Mouse (Mus musculus) liver, embryonic 14.5 days (tissue): Measurements from ENCODE around the gene Dennd5a. TPM values are rescaled to one million over a fixed set of nuclear protein-coding genes. Genes with fewer than 3 reads are reported as not detected.

Experiments
- ATAC-seq: fragments of 200-750 bp; cut with Nextera tagmentation; 2 replicates; pipeline ENCODE4 v1.8.0; 2017; ENCODE audit warnings: moderate number of reproducible peaks, mild to moderate bottlenecking, moderate library complexity; ENCODE audit not compliant: insufficient read depth
- DNase-seq, 3 experiments: peaks; one replicate each; pipeline ENCODE4 v3.0.0-alpha.2; 2012 to 2013; ENCODE audit warnings: low read depth in 3 of 3, low spot score in 3 of 3
- H3K27ac ChIP-seq: fragments of 300-500 bp; sonication (generic); 2 replicates; pipeline ENCODE4 v1.5.1; 2014; ENCODE audit warnings: moderate library complexity, mild to moderate bottlenecking, control low read depth, inconsistent platforms
- H3K27me3 ChIP-seq: fragments of 300-500 bp; sonication (generic); 2 replicates; pipeline ENCODE4 v1.6.1; 2014; ENCODE audit warnings: mild to moderate bottlenecking, low read length, moderate library complexity; ENCODE audit not compliant: control insufficient read depth, insufficient read depth
- H3K36me3 ChIP-seq: fragments of 300-500 bp; sonication (generic); replicated peaks from 2 replicates; pipeline ENCODE4 v1.6.1; 2014; ENCODE audit warnings: low read depth; ENCODE audit not compliant: control insufficient read depth, insufficient read depth
- H3K4me1 ChIP-seq, 2 experiments: fragments of 200-500 bp in 1 of 2; fragments of 300-500 bp in 1 of 2; sonication (generic) in 1 of 2; replicated peaks; 2 replicates each; pipeline ENCODE4 v1.6.1; 2012 to 2014; ENCODE audit warnings: antibody characterized with exemption in 1 of 2, inconsistent platforms in 1 of 2, low read length in 1 of 2; ENCODE audit not compliant: control insufficient read depth in 2 of 2, insufficient read depth in 2 of 2
- H3K4me2 ChIP-seq: fragments of 300-500 bp; sonication (generic); 2 replicates; pipeline ENCODE4 v1.6.1; 2014; ENCODE audit warnings: low read depth, mild to moderate bottlenecking, control low read depth, moderate library complexity
- H3K4me3 ChIP-seq, 2 experiments: fragments of 200-500 bp in 1 of 2; fragments of 300-500 bp in 1 of 2; sonication (generic) in 1 of 2; 2 replicates each; pipeline ENCODE4 v1.5.1; 2012 to 2014; ENCODE audit warnings: low read depth in 2 of 2, low read length in 2 of 2, mild to moderate bottlenecking in 2 of 2, control low read depth in 1 of 2, inconsistent platforms in 1 of 2, moderate library complexity in 1 of 2; ENCODE audit not compliant: insufficient read depth in 1 of 2
- H3K9ac ChIP-seq: fragments of 300-500 bp; sonication (generic); replicated peaks from 2 replicates; pipeline ENCODE4 v1.6.1; 2014; ENCODE audit warnings: mild to moderate bottlenecking, control low read depth, moderate library complexity
- H3K9me3 ChIP-seq: fragments of 300-500 bp; sonication (generic); 2 replicates; pipeline ENCODE4 v1.6.1; 2016; ENCODE audit warnings: low read length, mixed read lengths; ENCODE audit not compliant: control insufficient read depth
- CTCF ChIP-seq: IDR thresholded peaks from 2 replicates; pipeline ENCODE4 v1.5.1; 2016; ENCODE audit warnings: antibody characterized with exemption, low read depth, control low read depth
- EP300 ChIP-seq: IDR thresholded peaks from 2 replicates; pipeline ENCODE4 v1.6.1; 2016; ENCODE audit warnings: antibody characterized with exemption, low read depth
- WGBS: fragments of 180-500 bp; shearing (Covaris S2); extraction: QIAGEN DNeasy Blood & Tissue Kit; methylation state at CpG from one replicate; pipeline ENCODE4 v1.1.7; 2014; ENCODE audit not compliant: insufficient replicate concordance; 5-methylcytosine and 5-hydroxymethylcytosine counted together
- polyA plus RNA-seq, 2 experiments: library from polyadenylated mRNA; depleted of rRNA in 1 of 2; stranded (reverse) in 1 of 2; unstranded in 1 of 2; fragments of >200 nt; fragmentation: Nextera tagmentation in 1 of 2; extraction: Ambion mirVana in 1 of 2; gene quantifications; 2 replicates each; pipeline versions ENCODE4 v1.2.1 to v1.2.3; 2012 to 2014

Gene Dennd5a
- polyA plus RNA-seq, 2 experiments = 6.9 to 13.8 TPM

GRCm38 (mm10) chr7:109875598-109875997 lies 84.7 kb downstream of the Dennd5a start:
- no peaks in the 10 kb centered on the region for H3K9me3 ChIP-seq
- H3K4me2 ChIP-seq = no peak overlapping the region
- no peak overlapping the region for H3K4me3 ChIP-seq
- H3K27me3 ChIP-seq = no peaks in the 10 kb centered on the region
- no peak overlapping the region for H3K9ac ChIP-seq
- TF ChIP-seq CTCF (no peak), EP300 (no peak)
- DNase-seq (no peak), ATAC-seq (no peak)
- H3K36me3 ChIP-seq = no peaks in the 10 kb centered on the region
- WGBS = 18% methylated on average over 3 of the region's 3 CpGs
- no peaks in the 10 kb centered on the region for H3K4me1 ChIP-seq
- no peak overlapping the region for H3K27ac ChIP-seq

GRCm38 (mm10) chr7:109875033-109875432 lies 85.2 kb downstream of the Dennd5a start:
- Histone ChIP-seq H3K27me3 (no peaks in the 10 kb centered on the region), H3K9me3 (no peaks in the 10 kb centered on the region), H3K4me2 (no peak overlapping the region), H3K36me3 (no peaks in the 10 kb centered on the region), H3K27ac (no peak overlapping the region), H3K4me1 (no peaks in the 10 kb centered on the region), H3K9ac (no peak overlapping the region), H3K4me3 (no peak overlapping the region)
- TF ChIP-seq CTCF (no peak), EP300 (no peak)
- no peak for DNase-seq
- no peak for ATAC-seq

DNA sequence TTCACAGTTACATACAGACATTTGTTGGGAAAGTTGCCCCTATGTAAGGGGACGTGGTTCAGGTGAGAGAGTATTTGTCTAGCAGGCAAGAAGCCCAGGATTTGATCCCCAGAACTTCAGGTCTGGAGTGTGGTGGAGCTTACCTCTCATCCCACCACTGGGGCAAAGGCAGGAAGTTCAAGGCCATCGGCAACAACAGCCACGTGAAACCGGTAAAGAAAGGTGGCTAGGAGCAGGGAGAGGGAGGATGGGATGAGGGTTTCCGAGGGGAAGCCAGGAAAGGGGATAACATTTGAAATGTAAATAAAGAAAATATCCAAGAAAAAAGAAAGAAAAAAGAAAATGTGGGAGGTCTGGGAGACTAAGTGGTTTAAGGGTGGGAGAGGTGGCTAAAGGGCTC lies 87.1 kb downstream of the Dennd5a start:
- no peaks in the 10 kb centered on the region for H3K36me3 ChIP-seq
- H3K9ac ChIP-seq = no peak overlapping the region
- no peak overlapping the region for H3K27ac ChIP-seq
- H3K4me1 ChIP-seq = no peaks in the 10 kb centered on the region
- no peak for DNase-seq
- TF ChIP-seq EP300 (no peak), CTCF (no peak)
- no peaks in the 10 kb centered on the region; the same call in 1 of the 2 replicates for H3K27me3 ChIP-seq
- no peak for ATAC-seq
- H3K4me3 ChIP-seq = no peak overlapping the region
- 40% methylated on average over 5 of the region's 5 CpGs for WGBS
- H3K4me2 ChIP-seq = no peak overlapping the region
- no peaks in the 10 kb centered on the region for H3K9me3 ChIP-seq

DNA sequence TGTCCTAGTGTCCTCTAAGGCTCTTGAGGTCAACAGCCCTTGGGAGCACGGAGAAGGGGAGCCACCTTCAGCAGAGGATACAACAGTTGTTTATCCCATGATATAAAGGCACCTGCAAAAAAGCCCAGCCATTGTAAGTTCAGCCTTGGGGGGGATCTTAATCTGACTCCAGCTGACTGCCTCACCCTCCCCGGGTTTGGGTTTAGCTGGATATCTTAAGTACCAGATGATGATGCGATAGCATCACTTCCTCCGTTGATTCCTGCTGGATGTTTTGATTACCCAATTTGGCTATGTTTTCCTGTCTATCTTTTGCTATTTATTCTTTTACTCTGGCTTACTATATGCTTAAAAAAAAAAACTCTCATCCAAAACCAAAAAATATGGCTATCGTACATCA lies 89.0 kb downstream of the Dennd5a start:
- H3K9ac ChIP-seq = no peak overlapping the region
- H3K27ac ChIP-seq = no peak overlapping the region
- WGBS = 45% methylated on average over 5 of the region's 5 CpGs
- no peaks in the 10 kb centered on the region for H3K4me1 ChIP-seq
- no peak overlapping the region for H3K4me3 ChIP-seq
- TF ChIP-seq EP300 (no peak), CTCF (no peak)
- no peaks in the 10 kb centered on the region for H3K36me3 ChIP-seq
- no peak for DNase-seq
- H3K27me3 ChIP-seq = peaks cover 17% of the 10 kb centered on the region
- H3K9me3 ChIP-seq = no peaks in the 10 kb centered on the region
- H3K4me2 ChIP-seq = no peak overlapping the region
- no peak for ATAC-seq

GRCm38 (mm10) chr7:109868498-109868897 lies 91.8 kb downstream of the Dennd5a start:
- H3K27me3 ChIP-seq = peaks cover 41% of the 10 kb centered on the region
- no peak for DNase-seq

More at GRCm38 (mm10) chr7:109868498-109868897, 91.8 kb downstream of the Dennd5a start:
- H3K4me3 ChIP-seq = no peak overlapping the region
- H3K27ac ChIP-seq = no peak overlapping the region
- ATAC-seq = no peak
- no peaks in the 10 kb centered on the region for H3K36me3 ChIP-seq
- H3K9ac ChIP-seq = no peak overlapping the region
- H3K9me3 ChIP-seq = no peaks in the 10 kb centered on the region
- WGBS = 51% methylated on average over 3 of the region's 3 CpGs
- peaks cover 0 to 2% of the 10 kb centered on the region in 2 experiments; a peak in 2 of 4 replicates for H3K4me1 ChIP-seq
- no peak overlapping the region for H3K4me2 ChIP-seq
- TF ChIP-seq EP300 (no peak), CTCF (peak; percentile 29; the same call in 1 of the 2 replicates)
